Mouse (Mus musculus) intestine, embryonic 16.5 days (tissue): ENCODE measurements around the gene Awat2. TPM values are rescaled to one million over a fixed set of nuclear protein-coding genes. Genes with fewer than 3 reads are reported as not detected.
"Not testable (repeated sequence)": the region's sequence is repeated elsewhere in the genome, so short reads cannot be mapped to it uniquely, and the experiment has no call there.

Experiments used
- ATAC-seq: fragments of 200-750 bp; cut with Nextera tagmentation; 2 replicates; pipeline ENCODE4 v1.8.0; 2017; ENCODE audit warnings: moderate TSS enrichment, moderate library complexity
- H3K27ac ChIP-seq: fragments of 300-500 bp; sonication (generic); 2 replicates; pipeline ENCODE4 v1.5.1; 2014; ENCODE audit warnings: mild to moderate bottlenecking, low read length
- H3K27me3 ChIP-seq: fragments of 300-500 bp; sonication (generic); replicated peaks from 2 replicates; pipeline ENCODE4 v1.6.1; 2014; ENCODE audit warnings: low read length, control low read depth, mixed read lengths; ENCODE audit not compliant: control insufficient read depth, insufficient read depth
- H3K36me3 ChIP-seq: fragments of 300-500 bp; sonication (generic); 2 replicates; pipeline ENCODE4 v1.6.1; 2014; ENCODE audit warnings: low read length, control low read depth; ENCODE audit not compliant: control insufficient read depth, insufficient read depth
- H3K4me1 ChIP-seq: fragments of 300-500 bp; sonication (generic); 2 replicates; pipeline ENCODE4 v1.6.1; 2014; ENCODE audit warnings: low read length, control low read depth, mixed read lengths; ENCODE audit not compliant: control insufficient read depth, insufficient read depth
- H3K4me2 ChIP-seq: fragments of 300-500 bp; sonication (generic); 2 replicates; pipeline ENCODE4 v1.6.1; 2014; ENCODE audit warnings: low read depth, low read length, control low read depth
- H3K4me3 ChIP-seq: fragments of 300-500 bp; sonication (generic); 2 replicates; pipeline ENCODE4 v1.5.1; 2014; ENCODE audit warnings: mild to moderate bottlenecking, low read length
- H3K9ac ChIP-seq: fragments of 300-500 bp; sonication (generic); 2 replicates; pipeline ENCODE4 v1.6.1; 2014; ENCODE audit warnings: low read depth, low read length
- H3K9me3 ChIP-seq: fragments of 300-500 bp; sonication (generic); 2 replicates; pipeline ENCODE4 v1.6.1; 2016; ENCODE audit warnings: low read length, control low read depth; ENCODE audit not compliant: control insufficient read depth
- WGBS: fragments of 180-500 bp; shearing (Covaris S2); extraction: QIAGEN DNeasy Blood & Tissue Kit; methylation state at CpG from one replicate; pipeline ENCODE4 v1.1.7; 2014; 5-methylcytosine and 5-hydroxymethylcytosine counted together
- polyA plus RNA-seq: library from polyadenylated mRNA; unstranded; fragments of >200 nt; fragmentation: Nextera tagmentation; extraction: Ambion mirVana; gene quantifications from 2 replicates; pipeline ENCODE4 v1.2.1, GENCODE M21; 2015

Awat2 gene
- polyA plus RNA-seq: 0.38 and 0.77 TPM in 2 replicates

GRCm38 (mm10) chrX:100442617-100443016 is at the start of gene Awat2:
Gene Awat2 (minus strand): TSS chrX:100442717.
- not testable (repeated sequence) for H3K9me3 ChIP-seq, H3K9ac ChIP-seq, H3K4me2 ChIP-seq, H3K27me3 ChIP-seq, ATAC-seq, H3K27ac ChIP-seq, H3K36me3 ChIP-seq, H3K4me3 ChIP-seq, H3K4me1 ChIP-seq
- WGBS: 96% methylated on average over 2 of the region's 2 CpGs

GRCm38 (mm10) chrX:100480317-100480716 is 37.8 kb upstream of the Awat2 start:
- 42% methylated on average over 3 of the region's 3 CpGs for WGBS
- H3K9me3 ChIP-seq: no peaks in the 10 kb centered on the region
- no peaks in the 10 kb centered on the region for H3K4me1 ChIP-seq
- no peak overlapping the region for H3K4me3 ChIP-seq
- H3K36me3 ChIP-seq: no peaks in the 10 kb centered on the region
- no peak overlapping the region for H3K9ac ChIP-seq
- H3K27me3 ChIP-seq: no peaks in the 10 kb centered on the region
- H3K4me2 ChIP-seq: no peak overlapping the region
- ATAC-seq: peak; percentile 76; the same call in 1 of the 2 replicates
- no peak overlapping the region for H3K27ac ChIP-seq

GRCm38 (mm10) chrX:100475569-100476223 is 33.2 kb upstream of the Awat2 start:
- H3K27me3 ChIP-seq: 0 out of 2 replicates have a peak, but pooled peaks cover 4% of the 10 kb centered on the region
- 73% methylated on average over 4 of the region's 4 CpGs for WGBS
- no peak for ATAC-seq

GRCm38 (mm10) chrX:100471491-100471890 is 29.0 kb upstream of the Awat2 start:
- Histone ChIP-seq H3K4me2 (no peak overlapping the region), H3K27me3 (peaks cover 8% of the 10 kb centered on the region; the same call in 1 of the 2 replicates)

More at GRCm38 (mm10) chrX:100475569-100476223, 33.2 kb upstream of the Awat2 start:
- Histone ChIP-seq H3K4me2 (no peak overlapping the region), H3K9me3 (no peaks in the 10 kb centered on the region), H3K4me1 (no peaks in the 10 kb centered on the region), H3K27ac (no peak overlapping the region), H3K36me3 (no peaks in the 10 kb centered on the region), H3K9ac (no peak overlapping the region), H3K4me3 (no peak overlapping the region)

GRCm38 (mm10) chrX:100470126-100470525 is 27.6 kb upstream of the Awat2 start:
- H3K4me3 ChIP-seq: no peak overlapping the region
- 83% methylated on average over 3 of the region's 3 CpGs for WGBS
- H3K4me2 ChIP-seq: no peak overlapping the region
- H3K36me3 ChIP-seq: no peaks in the 10 kb centered on the region
- no peaks in the 10 kb centered on the region for H3K4me1 ChIP-seq
- peaks cover 8% of the 10 kb centered on the region; the same call in 1 of the 2 replicates for H3K27me3 ChIP-seq
- no peak overlapping the region for H3K27ac ChIP-seq
- no peaks in the 10 kb centered on the region for H3K9me3 ChIP-seq
- ATAC-seq: no peak
- no peak overlapping the region for H3K9ac ChIP-seq

More at GRCm38 (mm10) chrX:100471491-100471890, 29.0 kb upstream of the Awat2 start:
- no peaks in the 10 kb centered on the region for H3K4me1 ChIP-seq
- no peak overlapping the region for H3K27ac ChIP-seq
- H3K9me3 ChIP-seq: no peaks in the 10 kb centered on the region
- no peak overlapping the region for H3K9ac ChIP-seq
- no peaks in the 10 kb centered on the region for H3K36me3 ChIP-seq
- H3K4me3 ChIP-seq: no peak overlapping the region
- ATAC-seq: no peak
- 85% methylated on average over 3 of the region's 3 CpGs for WGBS

GRCm38 (mm10) chrX:100468047-100468446 is 25.5 kb upstream of the Awat2 start:
- no peak overlapping the region for H3K4me3 ChIP-seq
- no peak overlapping the region for H3K9ac ChIP-seq
- H3K4me1 ChIP-seq: no peaks in the 10 kb centered on the region
- WGBS: 66% methylated on average over 4 of the region's 4 CpGs
- no peak for ATAC-seq
- H3K4me2 ChIP-seq: no peak overlapping the region
- no peaks in the 10 kb centered on the region for H3K36me3 ChIP-seq
- H3K9me3 ChIP-seq: no peaks in the 10 kb centered on the region
- no peak overlapping the region for H3K27ac ChIP-seq
- peaks cover 8% of the 10 kb centered on the region; the same call in 1 of the 2 replicates for H3K27me3 ChIP-seq

- Histone ChIP-seq H3K27ac (no peak overlapping the region), H3K9ac (no peak overlapping the region), H3K9me3 (no peaks in the 10 kb centered on the region), H3K27me3 (no peaks in the 10 kb centered on the region; the same call in 1 of the 2 replicates), H3K4me1 (no peaks in the 10 kb centered on the region), H3K4me2 (no peak overlapping the region), H3K36me3 (no peaks in the 10 kb centered on the region), H3K4me3 (no peak overlapping the region)
- WGBS: 92% methylated on average over 7 of the region's 7 CpGs
- no peak for ATAC-seq
Observed at GRCm38 (mm10) chrX:100443532-100443931, 1.0 kb upstream of the Awat2 start.

GRCm38 (mm10) chrX:100432311-100432710 is 10.2 kb downstream of the Awat2 start:
- ATAC-seq: no peak
- Histone ChIP-seq H3K27ac (no peak overlapping the region), H3K9me3 (no peaks in the 10 kb centered on the region), H3K4me2 (no peak overlapping the region), H3K36me3 (no peaks in the 10 kb centered on the region), H3K27me3 (peaks cover 7% of the 10 kb centered on the region; the same call in 1 of the 2 replicates), H3K9ac (no peak overlapping the region), H3K4me3 (no peak overlapping the region), H3K4me1 (no peaks in the 10 kb centered on the region)
- WGBS: 49% methylated on average over 3 of the region's 3 CpGs

- Histone ChIP-seq H3K27ac (no peak within 1 kb of the TSS), H3K9me3 (no peaks in the 10 kb centered on the region), H3K36me3 (no peaks in the 10 kb centered on the region), H3K4me2 (no peak within 1 kb of the TSS), H3K9ac (no peak within 1 kb of the TSS), H3K4me1 (no peaks in the 10 kb centered on the region), H3K27me3 (no peaks in the 10 kb centered on the region; the same call in 1 of the 2 replicates), H3K4me3 (no peak within 1 kb of the TSS)
- WGBS: 90% methylated on average over 21 of the region's 21 CpGs
- ATAC-seq: no peak
Observed at GRCm38 (mm10) chrX:100428693-100429092, 13.8 kb downstream of the Awat2 start, which contains the start of gene Otud6a. Gene Otud6a (plus strand): TSS chrX:100429013.
